Comparison of ENCODE assay signal across 11 mouse cellular contexts in the genomic region with DNA sequence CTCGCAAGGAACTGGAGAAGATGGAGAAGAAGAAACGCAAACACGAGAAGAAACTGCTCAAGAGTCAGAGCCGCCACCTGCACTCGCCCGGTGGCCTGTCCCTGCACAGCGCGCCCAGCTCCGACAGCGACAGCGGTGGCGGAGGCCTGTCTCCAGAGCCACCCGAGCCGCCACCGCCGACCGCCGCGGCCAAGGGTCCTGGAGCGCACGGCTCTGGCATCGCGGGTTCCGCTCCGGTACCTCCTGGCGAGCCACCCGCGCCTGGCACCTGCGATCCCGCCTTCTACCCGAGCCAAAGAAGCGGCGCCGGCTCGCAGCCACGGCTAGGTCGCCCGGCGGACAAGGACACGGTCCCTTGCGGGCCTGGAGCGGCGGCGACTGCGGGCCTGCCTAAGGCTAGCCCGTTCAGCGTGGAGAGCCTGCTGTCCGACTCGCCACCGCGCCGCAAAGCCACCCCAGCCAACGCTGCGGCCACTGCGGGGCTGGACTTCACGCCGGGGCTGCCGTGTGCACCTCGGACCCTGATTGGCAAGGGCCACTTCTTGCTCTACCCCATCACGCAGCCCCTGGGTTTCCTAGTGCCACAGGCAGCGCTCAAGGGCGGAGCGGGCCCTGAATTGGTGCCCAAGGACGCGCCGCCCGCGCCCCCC. TPM values are rescaled to one million over a fixed set of nuclear protein-coding genes. Genes with fewer than 3 reads are reported as not detected.
DNase-seq lines count a peak whose midpoint lies in the region; ATAC-seq and TF ChIP-seq lines count a peak whose summit lies in the region.
"Had no signal": no experiment of that assay in that cellular context is flagged by ENCODE, and none has a peak within 500 bp of the region (broad histone marks: within the 10 kb centered on the region; RNA-seq: fewer than 3 reads in every experiment).

No protein-coding gene starts in this region.

- no peak for TF ChIP-seq CTCF in forebrain, postnatal 0 days (IDR thresholded peaks at IDR 0.05; ENCODE audit: low read depth)

- under 1% methylated on average over 65 of the region's 68 CpGs for WGBS in kidney, embryonic 15.5 days
- under 1% methylated on average over 60 of the region's 68 CpGs for WGBS in forebrain, postnatal 0 days
- 1% methylated on average over 63 of the region's 68 CpGs for WGBS in midbrain, embryonic 15.5 days

- peaks cover 43% of the 10 kb centered on the region for H3K4me1 ChIP-seq in kidney, embryonic 15.5 days
- no peaks in the 10 kb centered on the region for H3K4me1 ChIP-seq in forebrain, postnatal 0 days (ENCODE audit: insufficient read depth)
- H3K4me1 ChIP-seq in midbrain, embryonic 15.5 days, result peaks cover 34% of the 10 kb centered on the region

- peaks cover 94% of the 10 kb centered on the region for H3K27me3 ChIP-seq in kidney, embryonic 15.5 days
- peaks cover 72% of the 10 kb centered on the region for H3K27me3 ChIP-seq in forebrain, postnatal 0 days (ENCODE audit: insufficient read depth, low read length)
- H3K27me3 ChIP-seq in midbrain, embryonic 15.5 days (replicated peaks), result peaks cover 47% of the 10 kb centered on the region

- no peaks in the 10 kb centered on the region for H3K9me3 ChIP-seq in kidney, embryonic 15.5 days (replicated peaks)
- H3K9me3 ChIP-seq in forebrain, postnatal 0 days (ENCODE audit: low read length), result no peaks in the 10 kb centered on the region
- no peaks in the 10 kb centered on the region for H3K9me3 ChIP-seq in midbrain, embryonic 15.5 days

- H3K4me3 ChIP-seq in kidney, embryonic 15.5 days (replicated peaks), result peak overlapping the region; percentile 48
- H3K4me3 ChIP-seq in forebrain, postnatal 0 days (ENCODE audit: low read depth, low read length), result no peak overlapping the region
- H3K4me3 ChIP-seq in midbrain, embryonic 15.5 days, result peak overlapping the region; percentile 45

- H3K36me3 ChIP-seq in kidney, embryonic 15.5 days, result no peaks in the 10 kb centered on the region
- H3K36me3 ChIP-seq in forebrain, postnatal 0 days (ENCODE audit: insufficient read depth), result no peaks in the 10 kb centered on the region
- no peaks in the 10 kb centered on the region for H3K36me3 ChIP-seq in midbrain, embryonic 15.5 days (replicated peaks)

- H3K9ac ChIP-seq in kidney, embryonic 15.5 days, result peak overlapping the region; percentile 57
- H3K9ac ChIP-seq in forebrain, postnatal 0 days, result no peak overlapping the region
- H3K9ac ChIP-seq in midbrain, embryonic 15.5 days, result peak overlapping the region; percentile 51; the same call in 1 of the 2 replicates

- no peak for ATAC-seq in kidney, embryonic 15.5 days (replicated peaks; ENCODE audit: low FRiP score)
- ATAC-seq in forebrain, postnatal 0 days, result no peak
- no peak for ATAC-seq in midbrain, embryonic 15.5 days (replicated peaks)

- H3K27ac ChIP-seq in kidney, embryonic 15.5 days, result peak overlapping the region; percentile 89
- H3K27ac ChIP-seq in forebrain, postnatal 0 days (ENCODE audit: low read depth, low read length), result no peak overlapping the region
- H3K27ac ChIP-seq in midbrain, embryonic 15.5 days, result peak overlapping the region; percentile 84

- DNase-seq in kidney, adult 11 months, result no peak
- DNase-seq in cerebellum, postnatal 25 days, result peak; percentile 74 to 87
- peak; percentile 10 for DNase-seq in forebrain, postnatal 0 days
- DNase-seq in B cell, adult 2 months, result no peak
- DNase-seq in T-cell, adult 2 months (ENCODE audit: low spot score), result no peak
- DNase-seq in lung, adult 18-20 months, result no peak
- DNase-seq: gastrocnemius, postnatal 36 days; liver had no signal

- H3K4me2 ChIP-seq in kidney, embryonic 15.5 days, result peak overlapping the region; percentile 60
- no peak overlapping the region for H3K4me2 ChIP-seq in forebrain, postnatal 0 days (ENCODE audit: low read depth)
- H3K4me2 ChIP-seq in midbrain, embryonic 15.5 days, result peak overlapping the region; percentile 44

RNA-seq across cellular contexts. Expression of gene Uncx, which starts 3.6 kb away (rescaled TPM):
- 90.8 and 96.1 TPM in 2 replicates for polyA plus RNA-seq in kidney, embryonic 15.5 days (2015; fragmentation: Nextera tagmentation; extraction: Ambion mirVana)
- total RNA-seq in forebrain, postnatal 0 days (2014; rRNA removed), result 3.4 and 5.8 TPM in 2 replicates
- polyA plus RNA-seq in forebrain, postnatal 0 days (2015; fragmentation: Nextera tagmentation; extraction: Ambion mirVana), result 0.93 and 2.8 TPM in 2 replicates
- 43.5 and 48.8 TPM in 2 replicates for polyA plus RNA-seq in midbrain, embryonic 15.5 days (2015; fragmentation: Nextera tagmentation; extraction: Ambion mirVana)
- total RNA-seq: gastrocnemius, postnatal 36 days had no signal
- polyA plus RNA-seq: stomach, embryonic 14.5 days had no signal

Comparison
In these comparisons a context has a peak if more than half of its experiments do, and no peak if none do; other contexts are left out.
1. DNase-seq: peak in cerebellum, postnatal 25 days (2 of 2) and forebrain, postnatal 0 days (single experiment); none in kidney, adult 11 months (single experiment), B cell, adult 2 months (0 of 2), T-cell, adult 2 months (single experiment) and lung, adult 18-20 months (0 of 2).
2. RNA of gene Uncx, which starts 3.6 kb away (polyA plus RNA-seq): 90.8 to 96.1 TPM in kidney, embryonic 15.5 days and 43.5 to 48.8 TPM in midbrain, embryonic 15.5 days; 0.93 to 2.8 TPM in forebrain, postnatal 0 days; every median in the first group is over 10 times any median in the second.